Mouse (Mus musculus): ENCODE results near the gene Slc29a4.

Slc29a4 gene

DNA sequence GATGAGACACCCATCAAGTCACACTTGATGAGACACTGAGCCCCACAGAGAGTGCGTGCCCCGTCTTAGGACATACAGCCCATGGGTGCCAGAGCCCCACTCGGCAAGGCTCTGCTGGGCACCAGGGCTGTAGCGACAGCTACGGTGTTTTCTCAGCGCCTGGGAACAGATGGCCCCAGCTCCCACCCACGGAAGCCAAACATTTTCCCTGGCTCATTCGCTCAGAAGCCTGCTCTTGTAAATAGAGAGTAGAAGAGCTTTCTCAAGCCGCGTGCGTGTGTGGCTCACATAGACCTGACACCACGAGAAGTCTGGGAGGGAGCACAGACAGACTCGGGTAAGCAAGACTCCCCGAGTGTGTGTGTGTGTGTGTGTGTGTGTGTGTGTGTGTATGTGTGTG, at the start of gene Slc29a4:
Slc29a4 (plus strand) TSS at position 265 of the 400 bp plus-strand sequence.
- DNase-seq (ENCODE audit: extremely low read depth, insufficient read length, low spot score), result no peak

DNA sequence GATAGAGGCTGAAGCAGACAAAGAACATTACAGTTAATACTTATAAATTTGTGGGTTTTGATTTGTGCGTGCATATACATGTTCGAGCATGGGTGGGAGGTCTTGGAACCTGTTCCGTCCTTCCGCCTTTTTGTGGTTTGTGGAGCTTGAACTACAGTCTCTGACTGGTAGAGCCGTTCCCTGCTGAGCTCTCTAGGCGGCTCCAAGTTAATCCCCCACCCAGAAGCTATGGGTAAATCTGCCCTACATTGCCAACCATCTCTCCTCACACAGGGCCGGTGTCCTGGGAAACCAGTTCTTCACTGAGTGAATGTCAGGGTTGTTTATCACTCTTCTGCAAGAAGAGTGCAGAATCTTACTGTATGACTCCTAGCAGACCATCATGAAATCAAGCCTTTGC, 44.1 kb upstream of the Slc29a4 start:
- DNase-seq (ENCODE audit: extremely low read depth, insufficient read length, low spot score), result no peak

DNA sequence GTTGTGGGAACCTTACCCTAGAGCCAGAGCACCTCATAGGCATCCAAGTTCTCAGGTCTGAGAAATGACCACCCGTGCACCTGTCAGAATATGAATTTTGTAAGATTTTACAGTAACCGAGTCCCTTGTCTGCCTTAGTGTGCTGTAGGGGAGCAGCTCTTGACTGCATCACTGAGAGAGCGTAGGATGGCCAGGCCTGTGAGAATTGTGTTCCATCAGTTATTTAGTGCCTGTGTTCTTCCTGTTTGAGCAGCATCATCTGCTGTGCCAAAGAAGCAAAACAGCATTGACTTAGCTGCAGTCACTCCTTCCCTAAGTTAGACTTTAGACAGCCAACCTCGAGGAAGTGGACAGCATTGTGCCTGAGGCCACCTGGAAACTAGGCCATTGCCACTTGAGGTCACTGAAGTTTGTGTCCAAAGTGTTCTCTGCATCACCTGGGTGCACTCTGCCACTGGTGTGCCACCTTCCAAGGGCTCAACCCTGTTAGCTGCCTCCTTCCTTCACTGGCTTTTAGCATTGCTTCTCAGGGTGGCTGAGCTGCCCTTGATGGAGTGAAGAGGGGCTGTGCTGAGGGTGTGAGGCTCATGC, 42.8 kb upstream of the Slc29a4 start:
- no peak for DNase-seq (ENCODE audit: extremely low read depth, insufficient read length, low spot score)

DNA sequence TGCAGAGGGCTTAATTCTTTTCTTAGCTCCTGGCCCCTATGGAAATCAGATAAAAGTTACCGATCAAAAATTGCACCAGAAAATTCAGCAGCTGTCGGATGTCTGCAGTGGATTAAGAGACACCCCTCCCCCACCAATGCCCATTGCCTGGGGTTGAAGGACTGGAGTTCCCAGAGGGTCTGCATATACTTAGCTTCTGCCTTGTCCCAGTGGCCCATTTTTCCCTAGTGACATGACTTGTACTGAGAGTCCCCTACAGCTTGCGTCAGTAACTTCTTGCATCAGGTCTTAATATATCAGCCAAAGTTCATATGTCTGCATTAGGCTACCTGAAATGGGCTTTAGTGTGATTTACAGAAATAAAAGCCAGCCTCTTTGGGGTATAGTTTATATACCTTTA, 41.9 kb upstream of the Slc29a4 start:
- DNase-seq (ENCODE audit: extremely low read depth, insufficient read length, low spot score), result no peak

DNA sequence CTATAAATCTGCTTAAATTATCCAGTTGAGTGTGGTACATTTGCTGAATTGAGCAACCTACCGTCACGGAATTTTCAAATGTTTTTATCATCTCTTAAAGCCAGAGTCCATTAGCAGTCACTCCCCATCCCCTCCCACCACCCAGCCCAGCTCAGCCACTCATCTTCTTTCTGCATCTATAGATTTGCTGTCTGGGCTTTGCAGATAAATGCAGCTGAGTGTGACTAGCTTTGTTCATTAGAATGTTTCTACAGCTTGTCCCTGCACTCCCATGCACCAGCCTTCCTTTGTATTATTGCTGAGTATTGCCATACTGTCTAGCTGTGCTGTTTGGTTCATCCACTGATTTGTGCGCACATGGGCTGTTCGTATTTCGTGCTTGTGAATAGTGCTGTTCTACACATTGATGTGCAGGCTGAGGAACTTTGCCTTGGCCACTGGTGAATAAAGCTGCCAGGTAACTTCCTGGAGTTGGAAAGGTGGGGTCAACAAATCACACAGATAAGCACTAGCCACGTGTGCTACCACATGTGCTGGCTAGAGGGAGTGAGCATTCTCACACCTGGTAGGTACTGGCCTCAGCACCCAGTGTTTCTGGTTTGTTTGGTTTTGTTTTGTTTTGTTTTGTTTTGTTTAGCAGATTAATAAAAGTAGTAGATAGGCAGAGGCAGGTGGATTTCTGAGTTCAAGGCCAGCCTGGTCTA, 41.4 kb upstream of the Slc29a4 start:
- no peak for DNase-seq (ENCODE audit: extremely low read depth, insufficient read length, low spot score)

DNA sequence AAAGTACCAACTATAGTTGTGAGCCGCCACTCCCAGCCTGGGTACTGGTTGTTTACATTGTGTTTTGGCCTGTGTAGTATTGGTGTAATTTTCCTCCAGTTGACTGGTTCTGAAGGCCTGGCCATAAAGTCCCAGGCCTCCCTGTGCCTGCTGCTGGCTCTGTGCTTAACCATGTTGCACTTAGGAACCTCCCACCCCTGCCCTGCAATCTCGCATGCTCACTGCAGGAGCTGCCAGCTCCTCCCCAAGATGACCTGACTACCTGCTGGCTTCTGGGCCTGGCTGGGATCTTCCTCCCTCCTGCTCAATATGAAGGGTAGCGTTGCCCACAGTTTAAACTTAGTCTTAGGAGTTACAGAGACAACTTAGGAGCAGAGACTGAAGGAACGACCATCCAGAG, 40.0 kb upstream of the Slc29a4 start:
- DNase-seq (ENCODE audit: extremely low read depth, insufficient read length, low spot score), result no peak

DNA sequence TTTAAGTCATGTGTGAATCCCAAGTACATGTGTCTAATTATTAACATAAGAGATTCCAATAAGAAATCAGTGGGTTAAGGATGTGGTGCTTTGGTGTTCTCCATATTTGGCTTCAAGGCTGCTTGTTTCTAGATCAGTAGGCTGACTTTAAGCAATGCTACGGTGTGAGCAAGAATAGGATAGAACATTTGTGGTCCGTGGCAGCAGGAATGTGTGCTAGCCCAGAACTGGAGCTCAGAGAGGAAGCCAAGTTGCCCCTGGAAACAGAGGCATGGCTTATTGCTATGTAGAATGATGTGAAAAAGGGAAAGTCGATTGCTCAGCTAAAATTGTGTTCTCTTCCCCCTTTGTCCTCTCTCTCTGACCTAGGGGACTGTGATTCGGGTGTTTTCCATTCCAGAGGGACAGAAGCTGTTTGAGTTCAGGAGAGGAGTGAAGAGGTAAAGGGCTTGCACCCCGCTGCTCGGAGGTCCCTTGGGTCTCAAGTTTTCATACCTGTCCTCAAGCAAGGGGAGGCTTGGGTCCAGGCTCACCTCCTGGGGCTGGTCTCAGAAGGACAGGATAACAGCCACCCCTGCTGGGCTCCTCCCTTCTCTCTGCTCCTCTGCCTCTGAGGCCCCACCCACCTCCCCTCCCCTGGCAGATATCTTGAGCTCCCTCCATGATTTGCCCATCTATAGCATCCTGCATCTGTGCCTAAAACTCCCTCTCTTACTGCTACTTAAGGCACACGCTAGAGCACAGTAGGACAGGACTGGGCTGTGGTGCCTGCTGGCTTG, 31.5 kb upstream of the Slc29a4 start:
- DNase-seq (ENCODE audit: extremely low read depth, insufficient read length, low spot score), result no peak

DNA sequence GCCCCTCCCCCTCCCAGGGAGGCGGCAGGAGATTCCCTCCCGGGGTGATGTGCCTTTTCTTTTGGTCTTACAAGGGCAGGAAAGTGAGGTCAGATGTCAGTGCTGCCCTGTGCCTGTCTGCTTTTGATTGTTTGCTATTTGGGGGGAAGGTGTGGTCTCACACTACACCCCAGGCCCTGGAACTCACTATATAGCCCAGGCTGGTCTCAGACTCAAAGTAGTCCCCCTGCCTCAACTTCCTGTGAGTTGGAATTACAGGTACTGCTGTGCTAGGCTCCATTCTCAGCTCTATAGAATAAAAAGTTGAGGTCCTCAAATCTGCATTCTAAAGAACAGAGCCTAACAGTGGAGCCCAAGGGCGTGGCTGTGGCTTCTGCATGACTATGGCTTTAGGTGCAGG, 24.4 kb upstream of the Slc29a4 start:
- DNase-seq (ENCODE audit: extremely low read depth, insufficient read length, low spot score), result no peak

DNA sequence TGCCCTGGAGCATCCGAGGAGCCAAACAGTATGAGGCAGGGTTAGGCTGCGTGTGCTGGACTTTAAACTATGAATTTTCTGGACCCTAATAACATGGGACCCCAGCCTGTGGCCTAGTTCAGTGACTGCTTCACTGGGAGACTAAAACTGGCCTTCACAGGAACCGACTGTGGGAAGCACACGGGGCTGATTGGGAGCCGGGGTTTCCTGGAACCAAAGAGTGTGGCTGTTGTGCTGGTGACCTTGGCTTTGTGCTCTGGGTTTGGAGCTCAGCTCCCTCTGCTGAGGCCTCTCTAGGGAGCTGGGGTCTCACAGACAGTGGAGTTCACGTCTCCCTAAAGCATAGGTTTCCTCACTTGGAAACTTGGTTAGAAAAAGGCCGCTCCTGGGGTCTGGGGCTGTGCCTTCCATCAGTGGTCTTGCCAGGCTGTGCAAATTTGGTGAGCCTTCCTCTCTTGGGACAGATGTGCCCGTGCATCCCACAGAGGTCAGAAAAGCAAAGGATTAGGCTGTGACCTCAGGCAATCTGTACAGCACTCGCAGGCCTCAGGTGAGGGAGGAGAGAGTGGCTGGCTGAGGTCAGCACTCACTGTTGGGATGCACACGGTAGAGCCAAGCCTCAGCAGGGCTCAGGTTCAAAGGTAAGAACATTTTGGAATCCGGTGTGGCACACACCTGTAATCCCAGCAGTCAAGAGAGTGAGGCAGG, 23.6 kb upstream of the Slc29a4 start:
- no peak for DNase-seq (ENCODE audit: extremely low read depth, insufficient read length, low spot score)

DNA sequence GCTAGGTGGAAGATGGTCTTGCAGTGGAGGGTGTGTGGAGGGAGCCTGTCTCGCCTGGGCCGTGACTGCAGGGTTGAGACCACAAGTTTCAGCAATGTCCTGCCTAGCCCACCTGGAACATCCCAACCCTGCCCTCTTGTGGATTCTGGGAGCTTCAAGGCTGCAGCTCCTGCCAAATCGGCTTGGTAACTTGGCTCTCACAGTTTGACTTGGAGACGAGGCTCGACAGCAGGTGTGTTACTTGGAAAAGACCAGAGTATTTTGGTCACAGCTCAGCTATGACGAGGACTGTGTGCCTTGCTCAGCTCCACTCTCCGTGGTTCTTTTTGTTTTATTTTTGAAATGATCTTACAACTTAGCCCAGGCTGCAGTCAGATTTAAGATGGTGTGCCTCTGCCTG, 22.6 kb upstream of the Slc29a4 start:
- DNase-seq (ENCODE audit: extremely low read depth, insufficient read length, low spot score), result no peak

DNA sequence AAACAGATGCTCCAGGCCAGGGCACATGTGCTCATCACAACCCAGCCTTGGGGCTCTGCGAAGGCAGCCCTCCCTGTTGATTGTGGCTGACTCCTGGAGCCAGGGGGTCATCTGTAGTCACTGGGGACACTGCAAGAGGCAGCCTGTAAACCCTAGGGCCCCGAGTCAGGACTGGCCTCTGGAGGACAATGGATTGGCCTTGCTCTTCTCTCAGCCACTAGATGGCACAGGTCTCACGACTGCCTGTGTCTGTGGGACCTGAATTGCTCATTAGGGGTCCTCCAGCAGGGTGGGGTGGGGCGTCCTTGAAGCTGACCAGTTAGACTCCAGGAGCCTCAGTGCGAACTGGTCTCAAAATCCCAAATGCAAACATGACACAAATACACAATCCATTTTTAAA, 19.2 kb upstream of the Slc29a4 start:
- no peak for DNase-seq (ENCODE audit: extremely low read depth, insufficient read length, low spot score)

DNA sequence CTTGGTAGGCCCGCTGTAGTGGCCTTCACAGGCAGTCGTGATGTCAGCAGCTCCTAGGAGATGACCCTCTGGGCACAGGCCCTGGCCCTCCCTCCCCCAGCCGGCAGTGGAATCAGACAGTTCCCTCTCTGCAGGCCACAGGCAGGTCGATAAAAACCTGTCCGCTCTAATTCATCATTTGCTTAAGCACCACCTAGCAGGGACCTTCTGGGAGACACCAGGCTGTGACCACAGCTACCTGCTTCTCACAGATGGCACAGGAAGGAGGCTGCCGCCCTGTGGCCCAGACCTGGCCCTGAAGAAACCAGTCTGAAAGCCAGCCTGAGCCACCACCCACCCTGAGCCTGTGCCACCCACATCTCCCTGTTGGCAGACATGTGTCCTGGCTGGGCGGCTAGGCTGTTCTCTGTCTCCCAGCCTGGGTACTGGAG, 14.2 kb upstream of the Slc29a4 start:
- DNase-seq (ENCODE audit: extremely low read depth, insufficient read length, low spot score), result no peak

DNA sequence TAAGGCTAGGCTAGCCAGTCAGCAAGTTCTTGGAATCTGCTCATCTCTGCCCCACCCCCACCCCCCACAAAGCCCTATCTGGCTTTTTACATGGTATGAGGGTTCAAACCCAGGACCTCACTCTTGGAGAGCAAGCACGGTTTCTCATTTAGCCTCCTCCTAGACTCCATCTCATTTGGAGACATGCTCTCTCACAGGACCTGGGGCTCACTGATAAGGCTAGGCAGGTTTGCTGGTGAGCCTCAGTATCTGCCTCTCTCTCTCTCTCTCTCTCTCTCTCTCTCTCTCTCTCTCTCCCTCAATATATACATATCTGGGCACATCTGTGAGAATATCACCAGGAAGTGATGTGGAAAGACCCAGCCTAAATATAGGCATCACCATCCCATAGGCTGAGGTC, 13.2 kb upstream of the Slc29a4 start:
- DNase-seq (ENCODE audit: extremely low read depth, insufficient read length, low spot score), result no peak

DNA sequence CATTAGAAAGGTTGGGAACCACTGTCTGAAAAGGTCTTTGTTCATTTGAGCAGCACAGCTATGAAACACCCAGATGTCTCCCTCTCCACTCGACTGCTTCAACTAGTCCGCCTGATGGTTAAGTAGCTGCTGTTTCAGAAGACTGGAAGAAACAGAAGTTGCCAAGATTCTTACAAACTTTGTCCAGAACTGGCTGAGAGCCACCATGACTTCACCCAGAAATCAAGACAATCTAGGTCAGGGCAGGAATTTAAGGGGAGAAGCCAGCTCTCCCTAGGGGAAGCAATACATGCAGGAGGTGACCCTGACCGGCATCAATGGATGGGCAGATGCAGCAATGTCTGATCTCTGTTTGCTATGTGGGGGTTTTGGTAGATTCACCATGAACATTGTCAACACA, 10.4 kb upstream of the Slc29a4 start:
- no peak for DNase-seq (ENCODE audit: extremely low read depth, insufficient read length, low spot score)

DNA sequence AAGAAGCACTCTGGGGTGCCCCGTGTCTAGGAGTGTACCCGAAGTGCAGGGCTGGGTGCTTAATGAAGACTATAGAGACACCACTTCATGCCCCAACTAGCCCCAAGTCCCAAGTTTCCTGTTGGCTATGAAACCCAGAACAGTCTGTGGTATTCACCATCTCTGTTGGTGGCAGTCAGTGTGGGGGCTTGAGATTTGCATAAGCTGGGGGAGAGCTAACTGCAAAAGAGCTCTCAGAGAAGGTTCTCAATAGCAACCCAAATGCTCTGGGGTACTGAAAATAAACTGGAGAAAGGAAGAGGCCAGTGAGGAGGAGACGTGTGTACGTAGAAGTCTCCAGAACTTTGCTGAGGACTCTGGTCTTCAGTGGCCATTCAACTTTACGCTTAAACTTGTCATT, 9.8 kb upstream of the Slc29a4 start:
- DNase-seq (ENCODE audit: extremely low read depth, insufficient read length, low spot score), result no peak

DNA sequence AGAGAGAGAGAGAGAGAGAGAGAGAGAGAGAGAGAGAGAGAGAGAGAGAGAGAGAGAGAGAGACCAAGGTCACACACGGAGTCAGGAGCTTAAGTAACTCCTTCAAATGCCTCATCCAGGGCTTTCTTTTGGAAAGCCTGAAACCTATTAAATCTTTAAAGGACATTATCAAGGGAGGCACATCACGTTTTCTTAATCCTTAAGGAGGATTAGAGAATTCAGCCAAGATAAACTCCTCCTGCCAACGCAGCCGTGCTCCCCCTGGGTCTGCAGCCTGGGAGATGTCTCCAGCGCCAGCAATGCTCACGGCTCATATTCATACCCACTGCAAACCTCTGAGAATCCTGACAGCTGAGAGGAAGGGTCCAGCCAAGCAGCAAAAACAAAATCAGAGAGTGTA, 3.4 kb upstream of the Slc29a4 start:
- DNase-seq (ENCODE audit: extremely low read depth, insufficient read length, low spot score), result no peak

DNA sequence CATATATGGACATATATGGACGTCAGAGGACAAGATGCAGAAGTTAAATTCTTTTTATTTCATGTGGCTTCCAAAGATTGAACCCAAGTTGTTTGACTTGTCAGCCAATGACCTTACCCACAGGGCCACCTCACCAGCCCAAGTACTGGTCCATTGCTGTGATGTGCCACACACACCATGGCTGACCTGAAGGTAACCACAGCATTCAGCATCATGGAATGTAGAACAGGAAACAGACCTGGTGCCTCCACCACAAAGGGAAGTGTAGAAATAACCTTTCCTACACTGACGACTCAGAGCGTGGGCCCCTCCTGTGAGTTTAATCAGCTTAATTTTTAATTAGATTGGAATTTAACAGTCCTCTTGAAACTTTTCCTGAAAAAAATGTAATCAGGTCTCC, 2.0 kb upstream of the Slc29a4 start:
- no peak for DNase-seq (ENCODE audit: extremely low read depth, insufficient read length, low spot score)

DNA sequence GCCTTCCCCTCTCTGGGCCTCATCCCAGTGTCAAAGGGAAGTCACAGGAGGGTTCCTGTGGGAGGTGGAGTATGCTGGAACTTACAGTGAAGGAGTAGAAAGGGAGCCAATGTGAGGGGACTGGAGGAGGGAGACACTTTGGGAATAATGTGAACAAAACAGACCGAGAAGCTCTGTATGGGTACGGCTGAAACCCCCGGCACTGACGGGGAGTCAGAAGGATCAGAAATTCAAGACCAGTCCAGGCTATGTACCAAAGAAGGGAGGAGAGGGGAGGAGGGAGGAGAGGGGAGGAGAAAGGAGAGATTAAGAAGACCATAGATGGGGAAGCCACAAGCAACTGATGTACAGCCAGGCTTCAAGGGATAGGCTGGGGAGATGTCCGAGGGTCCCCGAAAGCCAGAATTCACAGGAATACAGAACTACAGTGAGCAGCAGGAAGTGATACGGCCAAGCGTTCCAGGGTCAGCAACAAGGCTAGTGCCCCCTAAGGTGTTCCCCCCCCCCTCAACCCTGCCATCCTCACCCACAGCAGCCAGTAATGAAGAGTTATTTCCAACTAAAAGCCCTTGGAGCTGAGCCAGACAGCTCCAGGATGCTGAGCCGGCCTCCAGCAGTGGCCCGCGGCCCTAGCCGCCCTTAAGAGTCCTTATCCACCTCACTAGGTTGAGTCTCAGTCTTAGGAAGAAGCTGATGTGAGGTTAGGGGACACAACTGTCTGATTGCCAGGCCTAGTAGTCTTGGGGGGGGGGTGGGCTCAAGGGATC, 842 bp downstream of the Slc29a4 start:
- DNase-seq (ENCODE audit: extremely low read depth, insufficient read length, low spot score), result no peak

DNA sequence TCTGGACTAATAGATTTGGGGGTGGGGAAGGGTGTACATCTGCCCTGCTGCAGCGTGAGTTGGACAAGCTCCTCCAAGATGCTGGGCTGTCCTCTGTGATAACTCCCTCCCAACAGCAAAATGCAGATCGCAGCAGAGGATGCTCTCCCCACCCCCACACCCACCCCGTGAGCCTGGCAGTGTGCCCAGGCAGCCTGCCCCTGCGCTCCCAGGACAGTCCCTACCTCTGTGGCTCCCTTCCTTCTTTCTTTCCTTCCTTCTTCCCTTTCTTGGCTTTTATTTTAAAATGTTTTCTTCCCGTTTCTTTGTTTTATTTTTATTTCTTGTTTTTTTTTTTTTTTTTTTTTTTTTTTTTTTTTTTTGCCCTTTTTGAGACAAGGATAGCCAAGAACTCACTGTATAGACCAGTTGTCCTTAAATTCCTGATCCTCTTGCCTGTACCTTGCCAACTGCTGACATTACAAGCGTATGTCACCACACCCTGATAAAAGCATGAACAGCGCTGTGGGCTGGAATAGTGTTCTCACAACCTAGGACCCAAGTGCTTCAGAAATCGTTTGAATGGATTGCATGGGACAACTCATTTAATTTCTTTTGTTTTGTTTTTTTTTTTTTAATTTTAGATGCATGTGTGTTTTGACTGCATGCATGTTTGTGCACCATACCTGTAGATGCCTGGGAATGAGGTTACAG, 1.6 kb downstream of the Slc29a4 start:
- DNase-seq (ENCODE audit: extremely low read depth, insufficient read length, low spot score), result no peak

Measured in 3134 (cell line).